Mouse (Mus musculus) neural tube, embryonic 14.5 days (tissue): Measurements from ENCODE around the gene Ets1. TPM values are rescaled to one million over a fixed set of nuclear protein-coding genes. Genes with fewer than 3 reads are reported as not detected.

Source experiments
- ATAC-seq: fragments of 200-750 bp; cut with Nextera tagmentation; 2 replicates; pipeline ENCODE4 v1.8.0; 2017; ENCODE audit warnings: low read depth, mild to moderate bottlenecking, moderate TSS enrichment, moderate library complexity
- H3K27ac ChIP-seq: fragments of 300-500 bp; sonication (generic); 2 replicates; pipeline ENCODE4 v1.5.1; 2014; ENCODE audit warnings: low read depth, mild to moderate bottlenecking, control low read depth, low read length, moderate library complexity, mixed read lengths
- H3K27me3 ChIP-seq: fragments of 300-500 bp; sonication (generic); 2 replicates; pipeline ENCODE4 v1.6.1; 2014; ENCODE audit warnings: low read length; ENCODE audit not compliant: control insufficient read depth, insufficient read depth
- H3K36me3 ChIP-seq: fragments of 300-500 bp; sonication (generic); 2 replicates; pipeline ENCODE4 v1.6.1; 2014; ENCODE audit warnings: low read length, mixed read lengths; ENCODE audit not compliant: control insufficient read depth, insufficient read depth
- H3K4me1 ChIP-seq: fragments of 300-500 bp; sonication (generic); 2 replicates; pipeline ENCODE4 v1.6.1; 2014; ENCODE audit warnings: low read length; ENCODE audit not compliant: control insufficient read depth, insufficient read depth
- H3K4me2 ChIP-seq: fragments of 300-500 bp; sonication (generic); 2 replicates; pipeline ENCODE4 v1.6.1; 2014; ENCODE audit warnings: mild to moderate bottlenecking, low read depth, low read length, control low read depth
- H3K4me3 ChIP-seq: fragments of 300-500 bp; sonication (generic); 2 replicates; pipeline ENCODE4 v1.5.1; 2014; ENCODE audit warnings: low read depth, low read length, control low read depth, mixed read lengths
- H3K9ac ChIP-seq: fragments of 300-500 bp; sonication (generic); replicated peaks from 2 replicates; pipeline ENCODE4 v1.6.1; 2014; ENCODE audit warnings: low read depth, mild to moderate bottlenecking, control low read depth, low read length, mixed read lengths
- H3K9me3 ChIP-seq: fragments of 300-500 bp; sonication (generic); 2 replicates; pipeline ENCODE4 v1.6.1; 2016; ENCODE audit warnings: low read length; ENCODE audit not compliant: control insufficient read depth
- WGBS: fragments of 180-500 bp; shearing (Covaris S2); extraction: QIAGEN DNeasy Blood & Tissue Kit; methylation state at CpG from one replicate; pipeline ENCODE4 v1.1.7; 2014; 5-methylcytosine and 5-hydroxymethylcytosine counted together
- polyA plus RNA-seq: library from polyadenylated mRNA; unstranded; fragments of >200 nt; fragmentation: Nextera tagmentation; extraction: Ambion mirVana; gene quantifications from 2 replicates; pipeline ENCODE4 v1.2.1, GENCODE M21; 2014

Ets1 gene
- polyA plus RNA-seq, 1 experiment from 2014 or later = 11.6 TPM

GRCm38 (mm10) chr9:32668075-32668673 lies 32.2 kb downstream of the Ets1 start:
- peaks cover 3% of the 10 kb centered on the region; the same call in 1 of the 2 replicates for H3K27me3 ChIP-seq
- H3K36me3 ChIP-seq = no peaks in the 10 kb centered on the region
- H3K27ac ChIP-seq = no peak overlapping the region
- peak; percentile 28; the same call in 1 of the 2 replicates for ATAC-seq
- H3K4me3 ChIP-seq = no peak overlapping the region
- no peak overlapping the region for H3K9ac ChIP-seq
- H3K4me1 ChIP-seq = peaks cover 8% of the 10 kb centered on the region; the same call in 1 of the 2 replicates
- H3K9me3 ChIP-seq = no peaks in the 10 kb centered on the region
- no peak overlapping the region for H3K4me2 ChIP-seq
- WGBS = 39% methylated on average over 9 of the region's 9 CpGs

GRCm38 (mm10) chr9:32669397-32669796 lies 33.4 kb downstream of the Ets1 start:
- Histone ChIP-seq H3K4me3 (no peak overlapping the region), H3K36me3 (no peaks in the 10 kb centered on the region), H3K4me2 (no peak overlapping the region), H3K27me3 (peaks cover 4% of the 10 kb centered on the region), H3K9ac (no peak overlapping the region), H3K4me1 (peaks cover 8% of the 10 kb centered on the region; the same call in 1 of the 2 replicates), H3K27ac (no peak overlapping the region), H3K9me3 (no peaks in the 10 kb centered on the region)
- ATAC-seq = no peak
- WGBS = 77% methylated on average over 2 of the region's 2 CpGs

GRCm38 (mm10) chr9:32671970-32672859 lies 36.2 kb downstream of the Ets1 start:
- peak overlapping the region; percentile 55 for H3K4me2 ChIP-seq
- WGBS = under 1% methylated on average over 35 of the region's 35 CpGs
- no peaks in the 10 kb centered on the region for H3K9me3 ChIP-seq
- peaks cover 12% of the 10 kb centered on the region for H3K4me1 ChIP-seq
- H3K36me3 ChIP-seq = no peaks in the 10 kb centered on the region
- peak overlapping the region; percentile 17 for H3K4me3 ChIP-seq
- no peak overlapping the region for H3K27ac ChIP-seq
- peaks cover 9% of the 10 kb centered on the region for H3K27me3 ChIP-seq
- H3K9ac ChIP-seq = 0 out of 2 replicates have a peak overlapping the region, but pooled peaks have one; percentile 13
- peak; percentile 69 for ATAC-seq

DNA sequence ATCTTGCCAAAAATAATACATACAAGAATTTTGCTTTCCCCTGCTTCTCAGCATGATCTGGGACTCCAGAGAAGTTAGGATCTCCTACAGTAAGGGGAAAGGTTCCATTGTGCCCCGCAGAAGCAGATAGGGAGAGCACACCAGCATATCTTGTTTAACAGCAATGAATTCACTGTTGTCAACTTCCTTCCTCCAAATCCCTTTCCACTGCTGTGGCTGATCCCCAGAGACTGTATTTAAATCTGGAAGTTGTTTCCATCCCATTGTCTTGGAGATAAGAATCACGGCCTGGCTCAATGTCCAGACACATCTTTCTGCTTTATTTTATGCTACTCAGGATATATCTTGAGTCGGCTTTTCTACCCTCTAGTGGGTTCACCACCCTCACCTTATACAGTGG lies 37.9 kb downstream of the Ets1 start:
- WGBS = 74% methylated on average over 3 of the region's 3 CpGs
- Histone ChIP-seq H3K4me3 (no peak overlapping the region), H3K36me3 (no peaks in the 10 kb centered on the region), H3K27me3 (peaks cover 20% of the 10 kb centered on the region), H3K9me3 (no peaks in the 10 kb centered on the region), H3K4me1 (peaks cover 9% of the 10 kb centered on the region; the same call in 1 of the 2 replicates), H3K9ac (no peak overlapping the region), H3K27ac (no peak overlapping the region), H3K4me2 (no peak overlapping the region)
- no peak for ATAC-seq

DNA sequence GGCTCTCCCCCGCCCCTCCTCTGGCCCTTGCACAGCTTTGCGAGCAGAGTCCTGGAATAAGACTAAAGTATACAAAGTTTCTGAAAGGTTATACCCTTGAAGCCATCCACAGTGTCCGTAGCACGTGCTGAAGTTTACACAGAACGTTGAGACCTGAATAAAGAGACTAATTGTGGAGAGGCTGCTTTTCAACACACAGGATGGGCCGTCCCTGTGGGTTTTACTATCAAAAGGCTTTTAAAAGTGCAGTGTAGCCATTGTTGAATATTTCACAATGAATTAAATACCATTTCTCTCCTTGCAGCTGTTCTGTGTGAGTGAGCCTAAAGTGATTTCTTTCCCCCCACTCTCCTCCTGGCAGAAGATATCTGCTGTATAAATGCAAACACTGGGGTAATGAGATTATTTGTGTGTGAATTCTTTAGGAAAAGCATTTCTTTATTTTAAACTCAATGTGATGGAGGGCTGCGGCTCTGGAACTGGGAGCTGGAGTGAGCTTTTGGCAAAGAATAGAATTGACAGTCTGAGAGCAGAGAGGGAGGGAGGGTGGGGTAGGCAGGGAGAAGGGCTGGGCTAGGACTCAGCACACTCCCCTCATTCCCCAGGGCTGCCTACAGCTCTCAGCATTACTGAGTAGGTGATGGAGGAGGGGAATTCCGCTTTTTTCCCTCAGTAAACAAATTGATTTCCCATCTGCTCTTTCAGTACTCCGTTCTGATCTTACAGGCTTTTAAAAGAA lies 39.8 kb downstream of the Ets1 start:
- Histone ChIP-seq H3K4me2 (no peak overlapping the region), H3K36me3 (no peaks in the 10 kb centered on the region), H3K4me1 (peaks cover 9% of the 10 kb centered on the region; the same call in 1 of the 2 replicates), H3K27me3 (peaks cover 30% of the 10 kb centered on the region), H3K9me3 (no peaks in the 10 kb centered on the region), H3K27ac (no peak overlapping the region), H3K4me3 (no peak overlapping the region), H3K9ac (no peak overlapping the region)
- ATAC-seq = peak; percentile 79; the same call in 1 of the 2 replicates
- WGBS = 6% methylated on average over 9 of the region's 9 CpGs

- H3K4me3 ChIP-seq = no peak overlapping the region
- 8% methylated on average over 3 of the region's 3 CpGs for WGBS
- H3K4me2 ChIP-seq = no peak overlapping the region
- H3K27ac ChIP-seq = no peak overlapping the region
- no peaks in the 10 kb centered on the region for H3K9me3 ChIP-seq
- H3K36me3 ChIP-seq = no peaks in the 10 kb centered on the region
- ATAC-seq = no peak
- H3K4me1 ChIP-seq = peaks cover 9% of the 10 kb centered on the region; the same call in 1 of the 2 replicates
- H3K9ac ChIP-seq = no peak overlapping the region
- H3K27me3 ChIP-seq = peaks cover 29% of the 10 kb centered on the region
Observed at GRCm38 (mm10) chr9:32676480-32676879, 40.5 kb downstream of the Ets1 start.

GRCm38 (mm10) chr9:32677646-32678045 lies 41.6 kb downstream of the Ets1 start:
- Histone ChIP-seq H3K4me3 (no peak overlapping the region), H3K27ac (no peak overlapping the region), H3K4me1 (peaks cover 4% of the 10 kb centered on the region; the same call in 1 of the 2 replicates), H3K4me2 (no peak overlapping the region), H3K9ac (no peak overlapping the region), H3K36me3 (no peaks in the 10 kb centered on the region), H3K9me3 (no peaks in the 10 kb centered on the region), H3K27me3 (peaks cover 38% of the 10 kb centered on the region)
- ATAC-seq = no peak
- 86% methylated on average over 6 of the region's 6 CpGs for WGBS

GRCm38 (mm10) chr9:32678120-32678757 lies 42.2 kb downstream of the Ets1 start:
- Histone ChIP-seq H3K4me2 (no peak overlapping the region), H3K4me3 (no peak overlapping the region), H3K27me3 (peaks cover 42% of the 10 kb centered on the region), H3K27ac (no peak overlapping the region), H3K4me1 (peaks cover 4% of the 10 kb centered on the region; the same call in 1 of the 2 replicates), H3K36me3 (no peaks in the 10 kb centered on the region), H3K9ac (no peak overlapping the region), H3K9me3 (no peaks in the 10 kb centered on the region)
- ATAC-seq = no peak
- 54% methylated on average over 4 of the region's 4 CpGs for WGBS
